Mouse (Mus musculus): ENCODE results near the gene Chpf. TPM values are rescaled to one million over a fixed set of nuclear protein-coding genes. Genes with fewer than 3 reads are reported as not detected.

The Chpf gene
- total RNA-seq, 2 experiments from 2014 or later, result 0.37 to 0.69 TPM

GRCm38 (mm10) chr1:75458789-75459684, 20.1 kb downstream of the Chpf start:
- no peak for ATAC-seq (ENCODE audit: poor library complexity, severe bottlenecking)

GRCm38 (mm10) chr1:75458025-75458788, 20.9 kb downstream of the Chpf start:
- no peak for ATAC-seq (ENCODE audit: poor library complexity, severe bottlenecking)

GRCm38 (mm10) chr1:75457710-75458024, 21.4 kb downstream of the Chpf start:
- ATAC-seq (ENCODE audit: poor library complexity, severe bottlenecking), result no peak

GRCm38 (mm10) chr1:75456746-75457564, 22.2 kb downstream of the Chpf start:
- ATAC-seq (ENCODE audit: poor library complexity, severe bottlenecking), result no peak

- no peak for ATAC-seq (ENCODE audit: poor library complexity, severe bottlenecking)
Observed at GRCm38 (mm10) chr1:75455948-75456347, 23.2 kb downstream of the Chpf start.

- ATAC-seq (ENCODE audit: poor library complexity, severe bottlenecking), result no peak
Observed at GRCm38 (mm10) chr1:75455433-75455832, 23.7 kb downstream of the Chpf start.

- ATAC-seq (ENCODE audit: poor library complexity, severe bottlenecking), result no peak
Observed at GRCm38 (mm10) chr1:75451900-75452299, 27.2 kb downstream of the Chpf start.

- ATAC-seq (ENCODE audit: poor library complexity, severe bottlenecking), result 0 out of 2 replicates have a peak, but pooled peaks have one; percentile 39
Observed at GRCm38 (mm10) chr1:75450314-75451005, 28.6 kb downstream of the Chpf start, which contains the start of gene Asic4. Gene Asic4 (plus strand): TSS chr1:75450436.

- ATAC-seq (ENCODE audit: poor library complexity, severe bottlenecking), result peak; percentile 17; the same call in 1 of the 2 replicates
Observed at GRCm38 (mm10) chr1:75449377-75450135, 29.6 kb downstream of the Chpf start.

GRCm38 (mm10) chr1:75448937-75449336, 30.2 kb downstream of the Chpf start:
- no peak for ATAC-seq (ENCODE audit: poor library complexity, severe bottlenecking)

- no peak for ATAC-seq (ENCODE audit: poor library complexity, severe bottlenecking)
Observed at GRCm38 (mm10) chr1:75448052-75448431, 31.1 kb downstream of the Chpf start.

GRCm38 (mm10) chr1:75447265-75448051, 31.6 kb downstream of the Chpf start:
- no peak for ATAC-seq (ENCODE audit: poor library complexity, severe bottlenecking)

GRCm38 (mm10) chr1:75446656-75447055, 32.5 kb downstream of the Chpf start:
- ATAC-seq (ENCODE audit: poor library complexity, severe bottlenecking), result no peak

- ATAC-seq (ENCODE audit: poor library complexity, severe bottlenecking), result peak; percentile 85
Observed at GRCm38 (mm10) chr1:75445751-75446611, 33.1 kb downstream of the Chpf start.

GRCm38 (mm10) chr1:75445141-75445701, 33.9 kb downstream of the Chpf start:
- ATAC-seq (ENCODE audit: poor library complexity, severe bottlenecking), result no peak

- no peak for ATAC-seq (ENCODE audit: poor library complexity, severe bottlenecking)
Observed at GRCm38 (mm10) chr1:75444208-75444607, 34.9 kb downstream of the Chpf start.

- no peak for ATAC-seq (ENCODE audit: poor library complexity, severe bottlenecking)
Observed at GRCm38 (mm10) chr1:75443247-75444024, 35.7 kb downstream of the Chpf start.
